9 mouse cellular contexts compared by ENCODE assay signal in the genomic region with DNA sequence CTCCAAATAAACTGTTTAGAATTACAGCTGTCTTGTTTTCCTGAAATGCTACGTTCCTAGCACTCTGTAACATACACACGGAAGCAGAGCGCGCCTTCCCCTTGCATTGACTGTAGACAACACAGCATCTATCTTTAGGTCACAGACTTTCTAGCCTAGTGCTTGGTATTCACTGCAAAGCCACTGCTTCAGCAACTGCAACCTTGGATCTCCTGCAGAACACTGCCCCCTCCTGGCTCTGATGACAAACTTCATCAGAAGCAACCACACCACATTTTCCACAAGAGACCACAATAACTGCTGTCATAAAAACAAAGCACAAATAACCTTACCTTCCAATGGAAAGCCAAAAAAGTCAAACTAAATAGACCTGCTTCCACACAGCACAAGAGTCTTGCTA. TPM values are rescaled to one million over a fixed set of nuclear protein-coding genes. Genes with fewer than 3 reads are reported as not detected.
A peak's percentile ranks its signal among the peaks of the same experiment; 100 is the strongest.
DNase-seq lines count a peak whose midpoint lies in the region; ATAC-seq and TF ChIP-seq lines count a peak whose summit lies in the region.
"Had no signal": no experiment of that assay in that cellular context is flagged by ENCODE, and none has a peak within 500 bp of the region (broad histone marks: within the 10 kb centered on the region; RNA-seq: fewer than 3 reads in every experiment).

No protein-coding gene starts in this region.

- WGBS in embryonic facial prominence, embryonic 15.5 days: 74% methylated on average over 4 of the region's 4 CpGs
- 78% methylated on average over 4 of the region's 4 CpGs for WGBS in hindbrain, embryonic 10.5 days

- no peak for DNase-seq in testis, postnatal 14 days (ENCODE audit: low spot score)
- peak; percentile 41 to 69 for DNase-seq in adrenal gland, postnatal 36 days
- peak; percentile 35 for DNase-seq in hindbrain, embryonic 10.5 days (ENCODE audit: low spot score)
- peak; percentile 44 for DNase-seq in left cerebral cortex, postnatal 4 days
- peak; percentile 77 for DNase-seq in naive thymus-derived CD4-positive, alpha-beta T cell, adult 2 months (ENCODE audit: low read depth)
- DNase-seq in thymus, postnatal 25 days: peak; percentile 51

- H3K4me1 ChIP-seq in testis, adult 2 months (ENCODE audit: control insufficient read depth, insufficient read depth, low read length): no peaks in the 10 kb centered on the region; the same call in 1 of the 2 replicates
- 0 out of 2 replicates have a peak, but pooled peaks cover 3% of the 10 kb centered on the region for H3K4me1 ChIP-seq in embryonic facial prominence, embryonic 15.5 days
- no peaks in the 10 kb centered on the region for H3K4me1 ChIP-seq in hindbrain, embryonic 10.5 days (replicated peaks)

- ATAC-seq in embryonic facial prominence, embryonic 15.5 days (ENCODE audit: insufficient number of reproducible peaks, low FRiP score, low TSS enrichment, low read depth): 0 out of 2 replicates have a peak, but pooled peaks have one; percentile 57

- no peaks in the 10 kb centered on the region for H3K9me3 ChIP-seq in embryonic facial prominence, embryonic 15.5 days (replicated peaks)
- H3K9me3 ChIP-seq in hindbrain, embryonic 10.5 days: no peaks in the 10 kb centered on the region

- no peaks in the 10 kb centered on the region; the same call in 1 of the 2 replicates for H3K36me3 ChIP-seq in testis, adult 2 months (ENCODE audit: control insufficient read depth, insufficient read depth, low read length)
- peaks cover 9% of the 10 kb centered on the region; the same call in 1 of the 2 replicates for H3K36me3 ChIP-seq in embryonic facial prominence, embryonic 15.5 days
- H3K36me3 ChIP-seq in hindbrain, embryonic 10.5 days: peaks cover 20% of the 10 kb centered on the region

- H3K27ac ChIP-seq in testis, adult 2 months (ENCODE audit: control insufficient read depth, insufficient read depth, low read depth, low read length): no peak overlapping the region
- H3K27ac ChIP-seq in embryonic facial prominence, embryonic 15.5 days (replicated peaks): no peak overlapping the region
- H3K27ac ChIP-seq in hindbrain, embryonic 10.5 days: no peak overlapping the region

- intact Hi-C loops in left cerebral cortex, postnatal 4 days (cut with DNase I): no loop called here

- no peak for TF ChIP-seq POLR2A in testis, adult 2 months (IDR thresholded peaks at IDR 0.05; ENCODE audit: control insufficient read depth, low read depth, low read length)

- no peaks in the 10 kb centered on the region for H3K27me3 ChIP-seq in testis, adult 2 months (ENCODE audit: control insufficient read depth, insufficient read depth, low read length)
- H3K27me3 ChIP-seq in embryonic facial prominence, embryonic 15.5 days: no peaks in the 10 kb centered on the region
- H3K27me3 ChIP-seq in hindbrain, embryonic 10.5 days (ENCODE audit: insufficient read depth, poor library complexity, severe bottlenecking): no peaks in the 10 kb centered on the region

- H3K9ac ChIP-seq in embryonic facial prominence, embryonic 15.5 days: no peak overlapping the region

- no peak overlapping the region for H3K4me3 ChIP-seq in testis, adult 2 months (ENCODE audit: control insufficient read depth, low read depth, low read length)
- no peak overlapping the region for H3K4me3 ChIP-seq in embryonic facial prominence, embryonic 15.5 days (replicated peaks)
- H3K4me3 ChIP-seq in hindbrain, embryonic 10.5 days: no peak overlapping the region
- H3K4me3 ChIP-seq: erythroblast, embryonic 14.5 days had no signal

- peak; percentile 46; the same call in 1 of the 2 replicates for TF ChIP-seq CTCF in testis, adult 2 months (IDR thresholded peaks at IDR 0.05; ENCODE audit: control insufficient read depth, insufficient read depth, insufficient replicate concordance, low read depth, low read length)

- no peak overlapping the region for H3K4me2 ChIP-seq in embryonic facial prominence, embryonic 15.5 days (replicated peaks)

RNA-seq across cellular contexts. Expression of a gene that starts 17.2 kb away (rescaled TPM):
- polyA plus RNA-seq in testis, adult 2 months (2012; rRNA removed): 169 and 185 TPM in 2 replicates
- 10 to 100 TPM; 31.0 to 34.6 TPM for total RNA-seq in adrenal gland, postnatal 36 days (2021)
- 58.2 and 59.4 TPM in 2 replicates for polyA plus RNA-seq in embryonic facial prominence, embryonic 15.5 days (2015; fragmentation: Nextera tagmentation; extraction: Ambion mirVana)
- 98.9 and 100 TPM in 2 replicates for polyA plus RNA-seq in hindbrain, embryonic 10.5 days (2016; fragmentation: Nextera tagmentation; extraction: Ambion mirVana)
- 10 to 100 TPM; 62.4 to 67.2 TPM for total RNA-seq in left cerebral cortex, postnatal 4 days (2021)
